Mouse (Mus musculus) lung, postnatal 0 days (tissue): ENCODE measurements around the gene N4bp2. TPM values are rescaled to one million over a fixed set of nuclear protein-coding genes. Genes with fewer than 3 reads are reported as not detected.

Experiments used
- ATAC-seq: fragments of 200-750 bp; cut with Nextera tagmentation; 2 replicates; pipeline ENCODE4 v1.8.0; 2017; ENCODE audit warnings: moderate library complexity
- DNase-seq: peaks from one replicate; pipeline ENCODE4 v3.0.0-alpha.2; 2016; ENCODE audit warnings: low spot score
- H3K27ac ChIP-seq: fragments of 300-500 bp; sonication (generic); 2 replicates; pipeline ENCODE4 v1.5.1; 2014; ENCODE audit warnings: antibody characterized with exemption, mild to moderate bottlenecking, low read length, mixed read lengths
- H3K27me3 ChIP-seq: fragments of 300-500 bp; sonication (generic); replicated peaks from 2 replicates; pipeline ENCODE4 v1.6.1; 2014; ENCODE audit warnings: low read length, mixed read lengths; ENCODE audit not compliant: insufficient read depth
- H3K36me3 ChIP-seq: fragments of 300-500 bp; sonication (generic); 2 replicates; pipeline ENCODE4 v1.6.1; 2014; ENCODE audit warnings: low read length, mixed read lengths; ENCODE audit not compliant: insufficient read depth
- H3K4me1 ChIP-seq: fragments of 300-500 bp; sonication (generic); 2 replicates; pipeline ENCODE4 v1.6.1; 2014; ENCODE audit warnings: antibody characterized with exemption, low read depth, low read length, mixed read lengths; ENCODE audit not compliant: insufficient read depth
- H3K4me2 ChIP-seq: fragments of 300-500 bp; sonication (generic); replicated peaks from 2 replicates; pipeline ENCODE4 v1.6.1; 2014; ENCODE audit warnings: low read depth, mild to moderate bottlenecking, low read length, moderate library complexity, mixed read lengths
- H3K4me3 ChIP-seq: fragments of 300-500 bp; sonication (generic); 2 replicates; pipeline ENCODE4 v1.5.1; 2014; ENCODE audit warnings: low read depth, low read length
- H3K9ac ChIP-seq: fragments of 300-500 bp; sonication (generic); replicated peaks from 2 replicates; pipeline ENCODE4 v1.6.1; 2014; ENCODE audit warnings: low read depth, mild to moderate bottlenecking
- H3K9me3 ChIP-seq: fragments of 300-500 bp; sonication (generic); 2 replicates; pipeline ENCODE4 v1.6.1; 2016; ENCODE audit warnings: low read length, mixed read lengths
- CTCF ChIP-seq: IDR thresholded peaks from 2 replicates; pipeline ENCODE4 v1.5.1; 2016; ENCODE audit warnings: antibody characterized with exemption, mild to moderate bottlenecking
- EP300 ChIP-seq: IDR thresholded peaks from 2 replicates; pipeline ENCODE4 v1.6.1; 2016; ENCODE audit warnings: antibody characterized with exemption, mild to moderate bottlenecking, control low read depth
- WGBS: fragments of 180-500 bp; shearing (Covaris S2); extraction: QIAGEN DNeasy Blood & Tissue Kit; methylation state at CpG from one replicate; pipeline ENCODE4 v1.1.7; 2014; 5-methylcytosine and 5-hydroxymethylcytosine counted together
- polyA plus RNA-seq: library from polyadenylated mRNA; unstranded; fragments of >200 nt; fragmentation: Nextera tagmentation; extraction: Ambion mirVana; gene quantifications from 2 replicates; pipeline ENCODE4 v1.2.1, GENCODE M21; 2015

N4bp2 gene
- polyA plus RNA-seq, 1 experiment from 2014 or later = 7.0 TPM

- no peak for ATAC-seq
- WGBS = 87% methylated on average over 11 of the region's 11 CpGs
Observed at GRCm38 (mm10) chr5:65831917-65832618, 68.7 kb downstream of the N4bp2 start.

DNA sequence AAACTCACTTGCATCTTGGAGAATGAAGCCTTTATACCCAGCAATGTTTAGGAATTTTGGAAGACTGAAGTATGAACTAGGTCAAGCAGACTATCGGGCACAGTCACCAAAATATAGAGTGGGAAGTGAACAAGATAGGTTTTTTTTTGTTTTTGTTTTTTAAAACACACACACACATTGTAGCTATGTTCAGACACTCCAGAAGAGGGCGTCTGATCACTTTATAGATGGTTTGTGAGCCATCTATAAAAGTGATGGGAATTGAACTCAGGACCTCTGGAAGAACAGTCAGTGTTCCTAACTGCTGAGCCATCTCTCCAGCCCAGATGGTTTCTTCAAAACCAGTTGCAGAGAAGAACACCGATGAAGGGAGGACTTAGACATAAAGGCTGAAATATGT is 69.8 kb downstream of the N4bp2 start:
- TF ChIP-seq EP300 (no peak), CTCF (no peak)
- no peak for DNase-seq
- H3K4me3 ChIP-seq = no peak overlapping the region
- H3K9ac ChIP-seq = no peak overlapping the region
- no peaks in the 10 kb centered on the region for H3K36me3 ChIP-seq
- H3K27ac ChIP-seq = no peak overlapping the region
- H3K9me3 ChIP-seq = no peaks in the 10 kb centered on the region
- 78% methylated on average over 3 of the region's 3 CpGs for WGBS
- no peaks in the 10 kb centered on the region for H3K4me1 ChIP-seq
- no peak overlapping the region for H3K4me2 ChIP-seq
- ATAC-seq = no peak
- H3K27me3 ChIP-seq = no peaks in the 10 kb centered on the region

More at GRCm38 (mm10) chr5:65831917-65832618, 68.7 kb downstream of the N4bp2 start:
- Histone ChIP-seq H3K36me3 (no peaks in the 10 kb centered on the region), H3K27me3 (no peaks in the 10 kb centered on the region), H3K27ac (no peak overlapping the region), H3K4me2 (no peak overlapping the region), H3K4me1 (no peaks in the 10 kb centered on the region), H3K4me3 (no peak overlapping the region), H3K9ac (no peak overlapping the region), H3K9me3 (no peaks in the 10 kb centered on the region)
- DNase-seq = peak; percentile 26
- TF ChIP-seq EP300 (no peak), CTCF (no peak)

DNA sequence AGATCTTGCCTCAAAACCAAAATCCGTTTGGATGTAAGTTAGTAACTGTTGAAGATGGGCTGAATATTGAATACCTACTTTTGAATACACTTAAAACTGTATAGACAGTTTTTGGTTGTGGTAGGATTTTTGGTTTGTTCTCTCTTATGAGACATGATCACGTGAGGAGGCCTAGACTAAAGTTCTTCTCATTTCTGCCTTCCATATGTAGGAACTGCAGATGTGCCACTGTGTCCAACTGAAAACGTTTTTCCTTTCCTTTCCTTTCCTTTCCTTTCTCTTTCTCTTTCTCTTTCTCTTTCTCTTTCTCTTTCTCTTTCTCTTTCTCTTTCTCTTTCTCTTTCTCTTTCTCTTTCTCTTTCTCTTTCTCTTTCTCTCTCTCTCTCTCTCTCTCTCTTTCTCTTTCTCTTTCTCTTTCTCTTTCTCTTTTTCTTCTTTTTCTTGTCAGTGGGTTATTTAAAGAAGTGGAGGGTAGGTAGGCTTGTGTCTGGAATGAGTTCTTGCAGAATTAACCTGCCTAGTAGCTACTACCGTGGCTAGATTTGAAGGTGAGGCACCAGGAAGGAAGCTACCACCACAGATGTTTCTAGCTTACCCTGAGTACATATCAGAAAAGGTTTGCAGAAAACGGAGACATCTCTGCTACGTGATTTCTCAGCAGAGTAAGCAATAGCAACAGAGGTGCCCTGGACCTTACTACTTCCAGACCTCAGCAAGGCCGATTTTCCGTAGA is 70.6 kb downstream of the N4bp2 start:
- Histone ChIP-seq H3K36me3 (no peaks in the 10 kb centered on the region), H3K4me2 (no peak overlapping the region), H3K9me3 (no peaks in the 10 kb centered on the region), H3K27ac (no peak overlapping the region), H3K27me3 (no peaks in the 10 kb centered on the region), H3K4me1 (no peaks in the 10 kb centered on the region), H3K9ac (no peak overlapping the region), H3K4me3 (no peak overlapping the region)
- TF ChIP-seq EP300 = no peak
- no peak for TF ChIP-seq CTCF
- no peak for ATAC-seq
- no peak for DNase-seq
- 91% methylated on average over 8 of the region's 8 CpGs for WGBS

- no peak for TF ChIP-seq CTCF
- TF ChIP-seq EP300 = no peak
- Histone ChIP-seq H3K9ac (no peak overlapping the region), H3K4me1 (no peaks in the 10 kb centered on the region), H3K4me2 (no peak overlapping the region), H3K4me3 (no peak overlapping the region), H3K9me3 (no peaks in the 10 kb centered on the region), H3K27ac (no peak overlapping the region), H3K27me3 (no peaks in the 10 kb centered on the region), H3K36me3 (no peaks in the 10 kb centered on the region)
- DNase-seq (no peak), ATAC-seq (no peak)
- 65% methylated on average over 6 of the region's 6 CpGs for WGBS
Observed at GRCm38 (mm10) chr5:65838053-65838452, 74.7 kb downstream of the N4bp2 start.

- no peak overlapping the region for H3K9ac ChIP-seq
- H3K9me3 ChIP-seq = no peaks in the 10 kb centered on the region
- no peaks in the 10 kb centered on the region for H3K36me3 ChIP-seq
- no peak overlapping the region for H3K4me2 ChIP-seq
- ATAC-seq = no peak
- H3K4me3 ChIP-seq = no peak overlapping the region
- no peak for TF ChIP-seq EP300
- TF ChIP-seq CTCF = no peak
- DNase-seq = no peak
- H3K4me1 ChIP-seq = no peaks in the 10 kb centered on the region
- no peaks in the 10 kb centered on the region for H3K27me3 ChIP-seq
- H3K27ac ChIP-seq = no peak overlapping the region
- 79% methylated on average over 7 of the region's 7 CpGs for WGBS
Observed at GRCm38 (mm10) chr5:65842947-65843346, 79.6 kb downstream of the N4bp2 start.

GRCm38 (mm10) chr5:65846534-65846933 is 83.2 kb downstream of the N4bp2 start:
- ATAC-seq (no peak), DNase-seq (no peak)
- Histone ChIP-seq H3K4me3 (no peak overlapping the region), H3K27me3 (no peaks in the 10 kb centered on the region), H3K4me1 (no peaks in the 10 kb centered on the region), H3K4me2 (no peak overlapping the region), H3K9ac (no peak overlapping the region), H3K9me3 (no peaks in the 10 kb centered on the region), H3K27ac (no peak overlapping the region), H3K36me3 (no peaks in the 10 kb centered on the region)
- TF ChIP-seq CTCF (no peak), EP300 (no peak)
- 78% methylated on average over 8 of the region's 8 CpGs for WGBS
